Mouse (Mus musculus) CH12.LX (cell line): ENCODE results near the gene Ep400. TPM values are rescaled to one million over a fixed set of nuclear protein-coding genes. Genes with fewer than 3 reads are reported as not detected.

Source experiments
- DNase-seq: peaks from one replicate; pipeline ENCODE4 v3.0.0-alpha.2; 2013; ENCODE audit errors: extremely low read depth
- H3K27ac ChIP-seq: 2 replicates; pipeline ENCODE4 v1.5.1; 2012; ENCODE audit warnings: low read depth, mild to moderate bottlenecking, control low read depth, moderate library complexity; ENCODE audit not compliant: insufficient read depth
- H3K27me3 ChIP-seq: replicated peaks from 2 replicates; pipeline ENCODE3; 2012; ENCODE audit warnings: inconsistent platforms
- H3K36me3 ChIP-seq, 2 experiments: replicated peaks in 1 of 2; 2 replicates each; pipeline versions ENCODE3 to v1.6.1; 2012; ENCODE audit warnings: inconsistent platforms in 1 of 2, low read length in 1 of 2, mild to moderate bottlenecking in 1 of 2, mixed read lengths in 1 of 2, moderate library complexity in 1 of 2; ENCODE audit not compliant: control insufficient read depth in 1 of 2, insufficient read depth in 1 of 2
- H3K4me1 ChIP-seq, 2 experiments: 2 replicates each; pipeline ENCODE4 v1.6.1; 2012; ENCODE audit warnings: inconsistent platforms in 1 of 2, moderate library complexity in 1 of 2; ENCODE audit not compliant: insufficient read depth in 2 of 2, control insufficient read depth in 1 of 2
- H3K4me2 ChIP-seq: 2 replicates; pipeline ENCODE4 v1.6.1; 2012; ENCODE audit warnings: low read depth, mild to moderate bottlenecking, control low read depth; ENCODE audit not compliant: poor library complexity, insufficient read depth, severe bottlenecking
- H3K4me3 ChIP-seq, 3 experiments: fragments of 150-350 bp in 1 of 3; sonication (generic) in 1 of 3; replicated peaks in 1 of 3; 2 replicates each; pipeline versions ENCODE3 to v1.5.1; 2011 to 2012; ENCODE audit warnings: low read depth in 2 of 3, low read length in 2 of 3, mild to moderate bottlenecking in 2 of 3, moderate library complexity in 2 of 3, control low read depth in 1 of 3, improper control_type of control experiment in 1 of 3, inconsistent platforms in 1 of 3, mixed read lengths in 1 of 3; ENCODE audit not compliant: poor library complexity in 1 of 3
- H3K79me2 ChIP-seq: replicated peaks from 2 replicates; pipeline ENCODE4 v1.6.1; 2012; ENCODE audit warnings: mild to moderate bottlenecking, moderate library complexity; ENCODE audit not compliant: control insufficient read depth, poor library complexity, insufficient read depth, severe bottlenecking; ENCODE audit errors: extremely low read depth
- H3K9ac ChIP-seq: 2 replicates; pipeline ENCODE4 v1.6.1; 2012; ENCODE audit warnings: low read depth, mild to moderate bottlenecking, control low read depth, moderate library complexity; ENCODE audit not compliant: insufficient read depth
- H3K9me3 ChIP-seq: replicated peaks from 2 replicates; pipeline ENCODE3; 2012; ENCODE audit warnings: low read length, inconsistent platforms, mixed read lengths
- BHLHE40 ChIP-seq: IDR thresholded peaks from 2 replicates; pipeline ENCODE4 v1.6.1; 2011; ENCODE audit warnings: mild to moderate bottlenecking, low read depth, low read length, improper control_type of control experiment
- CTCF ChIP-seq, 2 experiments: IDR thresholded peaks in 1 of 2; conservative IDR thresholded peaks in 1 of 2; 2 replicates each; pipeline ENCODE4 v1.5.1; 2011 to 2012; ENCODE audit warnings: low read depth in 2 of 2, low read length in 2 of 2, improper control_type of control experiment in 1 of 2, inconsistent platforms in 1 of 2, mild to moderate bottlenecking in 1 of 2, moderate library complexity in 1 of 2
- E2F4 ChIP-seq: IDR thresholded peaks from 2 replicates; pipeline ENCODE4 v1.6.1; 2011; ENCODE audit warnings: low read depth, low read length, improper control_type of control experiment; ENCODE audit not compliant: insufficient replicate concordance
- ELF1 ChIP-seq: IDR thresholded peaks from 2 replicates; pipeline ENCODE4 v1.6.1; 2014; ENCODE audit warnings: low read depth, mild to moderate bottlenecking, inconsistent platforms, low read length, improper control_type of control experiment
- ETS1 ChIP-seq: conservative IDR thresholded peaks from 2 replicates; pipeline ENCODE4 v1.6.1; 2012; ENCODE audit warnings: low read depth, mild to moderate bottlenecking, inconsistent platforms, low read length, improper control_type of control experiment, moderate library complexity
- GABPA ChIP-seq: IDR thresholded peaks from 2 replicates; pipeline ENCODE4 v1.6.1; 2012; ENCODE audit warnings: low read depth, low read length, improper control_type of control experiment, inconsistent platforms; ENCODE audit not compliant: insufficient replicate concordance
- JUN ChIP-seq: IDR thresholded peaks from 2 replicates; pipeline ENCODE4 v1.6.1; 2011; ENCODE audit warnings: low read depth, mild to moderate bottlenecking, low read length, improper control_type of control experiment, moderate library complexity; ENCODE audit not compliant: insufficient read depth
- JUND ChIP-seq: conservative IDR thresholded peaks from 2 replicates; pipeline ENCODE4 v1.6.1; 2011; ENCODE audit warnings: low read depth, low read length, improper control_type of control experiment
- KAT2A ChIP-seq: IDR thresholded peaks from 2 replicates; pipeline ENCODE4 v1.6.1; 2012; ENCODE audit warnings: low read length, improper control_type of control experiment, inconsistent platforms; ENCODE audit not compliant: insufficient replicate concordance
- MAFK ChIP-seq: IDR thresholded peaks from 2 replicates; pipeline ENCODE4 v1.6.1; 2011; ENCODE audit warnings: low read length, improper control_type of control experiment; ENCODE audit not compliant: insufficient replicate concordance
- MAX ChIP-seq: IDR thresholded peaks from 2 replicates; pipeline ENCODE4 v1.6.1; 2011; ENCODE audit warnings: low read length, improper control_type of control experiment
- MAZ ChIP-seq: IDR thresholded peaks from 2 replicates; pipeline ENCODE4 v1.6.1; 2012; ENCODE audit warnings: low read depth, mild to moderate bottlenecking, inconsistent platforms, low read length, improper control_type of control experiment, moderate library complexity
- MEF2A ChIP-seq: IDR thresholded peaks from 2 replicates; pipeline ENCODE4 v1.6.1; 2014; ENCODE audit warnings: low read depth, mild to moderate bottlenecking, inconsistent platforms, low read length, improper control_type of control experiment, borderline replicate concordance
- MXI1 ChIP-seq: IDR thresholded peaks from 2 replicates; pipeline ENCODE4 v1.6.1; 2011; ENCODE audit warnings: mild to moderate bottlenecking, low read depth, low read length, improper control_type of control experiment
- NELFE ChIP-seq: IDR thresholded peaks from 2 replicates; pipeline ENCODE4 v1.6.1; 2011; ENCODE audit warnings: low read depth, low read length, improper control_type of control experiment
- NRF1 ChIP-seq: IDR thresholded peaks from 2 replicates; pipeline ENCODE4 v1.6.1; 2014; ENCODE audit warnings: low read depth, mild to moderate bottlenecking, inconsistent platforms, low read length, improper control_type of control experiment, moderate library complexity
- POLR2A ChIP-seq: IDR thresholded peaks from 2 replicates; pipeline ENCODE4 v1.6.1; 2011; ENCODE audit warnings: low read depth, mild to moderate bottlenecking, improper control_type of control experiment, low read length
- RAD21 ChIP-seq: IDR thresholded peaks from 2 replicates; pipeline ENCODE4 v1.6.1; 2011; ENCODE audit warnings: low read depth, mild to moderate bottlenecking, low read length, improper control_type of control experiment, moderate library complexity
- RCOR1 ChIP-seq: conservative IDR thresholded peaks from 2 replicates; pipeline ENCODE4 v1.6.1; 2012; ENCODE audit warnings: low read depth, mild to moderate bottlenecking, inconsistent platforms, low read length, improper control_type of control experiment
- SIN3A ChIP-seq: IDR thresholded peaks from 2 replicates; pipeline ENCODE4 v1.6.1; 2012; ENCODE audit warnings: low read length, improper control_type of control experiment, inconsistent platforms
- SMC3 ChIP-seq: IDR thresholded peaks from 2 replicates; pipeline ENCODE4 v1.6.1; 2011; ENCODE audit warnings: low read depth, low read length, improper control_type of control experiment
- TCF12 ChIP-seq: IDR thresholded peaks from 2 replicates; pipeline ENCODE4 v1.6.1; 2014; ENCODE audit warnings: low read depth, mild to moderate bottlenecking, inconsistent platforms, low read length, improper control_type of control experiment
- UBTF ChIP-seq: IDR thresholded peaks from 2 replicates; pipeline ENCODE4 v1.6.1; 2012; ENCODE audit warnings: low read depth, mild to moderate bottlenecking, inconsistent platforms, low read length, improper control_type of control experiment, moderate library complexity
- ZKSCAN1 ChIP-seq: IDR thresholded peaks from 2 replicates; pipeline ENCODE4 v1.6.1; 2012; ENCODE audit warnings: low read depth, inconsistent platforms, low read length, improper control_type of control experiment, borderline replicate concordance
- ZMIZ1 ChIP-seq: IDR thresholded peaks from 2 replicates; pipeline ENCODE4 v1.6.1; 2012; ENCODE audit warnings: low read depth, mild to moderate bottlenecking, inconsistent platforms, low read length, improper control_type of control experiment
- ZNF384 ChIP-seq: IDR thresholded peaks from 2 replicates; pipeline ENCODE4 v1.6.1; 2012; ENCODE audit warnings: low read depth, low read length, improper control_type of control experiment, inconsistent platforms
- dilution Hi-C: fragments of 300-500 bp; cut with MboI; formaldehyde crosslinking; loops from 2 replicates; pipeline ENCODE4 v1.14.3; 2020; ENCODE audit warnings: low sequenced_read_pairs; ENCODE audit not compliant: extremely low pct_unique_long_range_greater_than_20kb, extremely low pct_ligation_motif_present
- in situ Hi-C: fragments of 300-500 bp; cut with MboI; formaldehyde crosslinking; loops from 3 replicates; pipeline ENCODE4 v1.14.3; 2019; ENCODE audit warnings: low sequenced_read_pairs, low pct_ligation_motif_present, low pct_unique_long_range_greater_than_20kb, mixed read lengths
- polyA plus RNA-seq: library from polyadenylated mRNA; unstranded; fragments of >175 nt; gene quantifications from 2 replicates; pipeline ENCODE4 v1.2.1, GENCODE M21; 2012; ENCODE audit warnings: low read depth; ENCODE audit not compliant: insufficient read length
- total RNA-seq, 2 experiments: library from RNA; depleted of rRNA; stranded (reverse); fragments of 300-350 nt in 1 of 2; fragments of >200 nt in 1 of 2; gene quantifications; 2 replicates each; pipeline ENCODE4 v1.2.3; 2012 to 2014

Ep400 gene
- total and polyA plus RNA-seq, 3 experiments: 12.1 to 55.8 (median 28.6) TPM

DNA sequence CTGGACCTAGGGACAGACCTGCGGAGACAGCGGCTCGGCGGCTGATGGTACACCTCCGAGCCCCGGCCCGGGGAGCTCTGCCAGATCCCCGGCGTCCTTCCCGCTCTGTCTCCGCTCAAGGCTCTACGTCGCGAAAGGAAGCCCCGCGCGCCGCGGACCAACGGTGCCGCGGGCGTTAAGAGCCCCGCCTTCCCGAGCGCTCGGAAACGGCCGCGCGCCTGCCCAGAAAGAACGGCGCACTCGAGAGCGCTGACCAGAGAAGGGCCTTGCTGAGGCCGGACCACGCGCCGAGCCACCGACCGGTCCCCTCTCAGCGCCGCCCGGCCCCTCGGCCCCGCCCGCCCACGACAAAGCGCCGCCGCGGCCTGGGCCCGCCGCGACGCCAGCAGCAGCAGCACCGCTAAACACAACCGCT, 479 bp downstream of the Ep400 start:
- H3K27ac ChIP-seq: peak overlapping the region; percentile 92
- peaks cover 6 to 49% of the 10 kb centered on the region in 2 experiments for H3K4me1 ChIP-seq
- H3K4me3 ChIP-seq: peak overlapping the region; percentile 89 to 97 (median 92)
- DNase-seq: peak; percentile 34
- TF ChIP-seq NRF1 (peak; percentile 55), SIN3A (0 out of 2 replicates have a peak, but pooled peaks have one; percentile 6), MAZ (no peak)
- H3K79me2 ChIP-seq: peaks cover 67% of the 10 kb centered on the region
- peak overlapping the region; percentile 92 for H3K9ac ChIP-seq
- in situ Hi-C loops (no loop called here), dilution Hi-C loops (no loop called here)
- H3K9me3 ChIP-seq: no peaks in the 10 kb centered on the region
- no peak overlapping the region for H3K4me2 ChIP-seq
- H3K36me3 ChIP-seq: peaks cover 19 to 54% of the 10 kb centered on the region in 2 experiments
- no peaks in the 10 kb centered on the region for H3K27me3 ChIP-seq

- Histone ChIP-seq H3K27me3 (no peaks in the 10 kb centered on the region), H3K9ac (peak overlapping the region; percentile 92), H3K27ac (no peak overlapping the region), H3K4me2 (peak overlapping the region; percentile 98), H3K4me3 (peak overlapping the region; percentile 89 to 97 (median 92)), H3K36me3 (peaks cover 11 to 52% of the 10 kb centered on the region in 2 experiments), H3K4me1 (peaks cover 3 to 42% of the 10 kb centered on the region in 2 experiments), H3K9me3 (no peaks in the 10 kb centered on the region), H3K79me2 (peaks cover 73% of the 10 kb centered on the region)
- in situ Hi-C loops: no loop called here
- dilution Hi-C loops: no loop called here
- TF ChIP-seq NELFE: no peak
- no peak for TF ChIP-seq GABPA
- no peak for TF ChIP-seq RCOR1
- no peak for TF ChIP-seq BHLHE40
- TF ChIP-seq ZKSCAN1: no peak
- TF ChIP-seq MEF2A: no peak
- TF ChIP-seq MXI1: no peak
- no peak for TF ChIP-seq NRF1
- TF ChIP-seq KAT2A: no peak
- TF ChIP-seq MAFK: no peak
- DNase-seq: no peak
These were observed 1.2 kb downstream of the Ep400 start for GRCm38 (mm10) chr5:110769272-110769671.

GRCm38 (mm10) chr5:110763890-110764289, 6.6 kb downstream of the Ep400 start:
- Histone ChIP-seq H3K4me1 (peaks cover 3 to 33% of the 10 kb centered on the region in 2 experiments), H3K9me3 (no peaks in the 10 kb centered on the region), H3K4me3 (no peak overlapping the region), H3K27me3 (no peaks in the 10 kb centered on the region), H3K9ac (no peak overlapping the region), H3K79me2 (peaks cover 90% of the 10 kb centered on the region), H3K4me2 (no peak overlapping the region), H3K36me3 (peaks cover 0 to 40% of the 10 kb centered on the region in 2 experiments), H3K27ac (no peak overlapping the region)
- dilution Hi-C loops (no loop called here), in situ Hi-C loops (no loop called here)
- DNase-seq: no peak
- TF ChIP-seq ETS1 (no peak), UBTF (no peak), SMC3 (no peak), JUN (no peak), MAZ (no peak), E2F4 (no peak), SIN3A (no peak), ZNF384 (no peak), POLR2A (no peak), ZMIZ1 (no peak), MAX (no peak), ZKSCAN1 (no peak), JUND (no peak), CTCF (conservative IDR thresholded peaks at IDR 0.05 in 1 of 2, IDR thresholded peaks at IDR 0.05 in 1 of 2; ENCODE audit: low read depth in 2 of 2, low read length in 2 of 2) (no peak), ELF1 (no peak), TCF12 (no peak), RAD21 (no peak)
